Mouse (Mus musculus): ENCODE measurements around the gene Ebpl.

DNA sequence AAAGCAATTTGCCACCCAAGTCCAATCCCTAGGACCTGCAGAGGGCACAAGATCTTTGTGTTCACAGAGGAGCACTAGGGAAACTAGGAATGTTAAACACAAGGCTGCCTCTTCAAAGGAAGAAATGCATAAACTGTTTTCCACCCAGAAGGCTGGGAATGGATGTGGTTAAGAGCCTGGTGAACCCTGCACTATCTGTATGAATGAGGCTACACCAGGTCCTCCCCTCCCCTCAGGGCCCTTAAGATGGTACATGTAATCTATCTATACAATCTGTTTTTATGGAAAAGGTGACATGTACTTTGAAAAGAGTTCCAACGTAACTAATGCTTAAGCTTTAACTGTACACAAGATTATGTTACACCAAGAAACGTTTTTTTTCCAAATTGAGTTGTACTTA is 49.8 kb upstream of the Ebpl start:
- no peak for TF ChIP-seq EP300 (IDR thresholded peaks at IDR 0.05; ENCODE audit: low read length)
- TF ChIP-seq USF1 (IDR thresholded peaks at IDR 0.05; ENCODE audit: low read depth, low read length): no peak
- no peak for TF ChIP-seq USF2 (conservative IDR thresholded peaks at IDR 0.05; ENCODE audit: low read depth, low read length)
- no peak for TF ChIP-seq CHD2 (IDR thresholded peaks at IDR 0.05; ENCODE audit: low read length)
- no peak for TF ChIP-seq KAT2A (IDR thresholded peaks at IDR 0.05; ENCODE audit: insufficient replicate concordance, low read length)

Measured in CH12.LX (cell line).